Mouse (Mus musculus) ES-E14 (cell line): ENCODE measurements around the gene Trim29. TPM values are rescaled to one million over a fixed set of nuclear protein-coding genes. Genes with fewer than 3 reads are reported as not detected.

ENCODE experiments used
- DNase-seq: peaks from one replicate; pipeline ENCODE4 v3.0.0-alpha.2; 2013; ENCODE audit warnings: low read depth, low spot score
- H3K27ac ChIP-seq: 2 replicates; pipeline ENCODE4 v1.5.1; 2012; ENCODE audit warnings: low read depth, mild to moderate bottlenecking, low read length, moderate library complexity, mixed read lengths; ENCODE audit not compliant: poor library complexity, insufficient read depth, severe bottlenecking
- H3K36me3 ChIP-seq: 2 replicates; pipeline ENCODE4 v1.6.1; 2012; ENCODE audit warnings: mild to moderate bottlenecking, low read length, moderate library complexity, mixed read lengths; ENCODE audit not compliant: control insufficient read depth, poor library complexity, insufficient read depth, severe bottlenecking
- H3K4me1 ChIP-seq, 2 experiments: fragments of 150-350 bp in 1 of 2; sonication (generic) in 1 of 2; 2 replicates each; pipeline ENCODE4 v1.6.1; 2012; ENCODE audit warnings: low read length in 2 of 2, mild to moderate bottlenecking in 1 of 2, mixed read lengths in 1 of 2; ENCODE audit not compliant: control insufficient read depth in 2 of 2, insufficient read depth in 2 of 2, poor library complexity in 1 of 2
- H3K4me3 ChIP-seq, 2 experiments: fragments of 150-350 bp in 1 of 2; sonication (generic) in 1 of 2; 2 replicates each; pipeline ENCODE4 v1.5.1; 2012; ENCODE audit warnings: low read length in 2 of 2, low read depth in 1 of 2, mild to moderate bottlenecking in 1 of 2, mixed read lengths in 1 of 2; ENCODE audit not compliant: insufficient read depth in 1 of 2, poor library complexity in 1 of 2, severe bottlenecking in 1 of 2
- H3K9ac ChIP-seq: 2 replicates; pipeline ENCODE4 v1.6.1; 2012; ENCODE audit warnings: low read depth, mild to moderate bottlenecking, low read length, mixed read lengths; ENCODE audit not compliant: poor library complexity, insufficient read depth, severe bottlenecking
- H3K9me3 ChIP-seq: fragments of 150-350 bp; sonication (generic); 2 replicates; pipeline ENCODE4 v1.6.1; 2012; ENCODE audit warnings: low read depth, mild to moderate bottlenecking, low read length; ENCODE audit not compliant: control insufficient read depth, insufficient read depth
- CHD2 ChIP-seq: IDR thresholded peaks from 2 replicates; pipeline ENCODE4 v1.6.1; 2014; ENCODE audit warnings: mild to moderate bottlenecking, low read depth, low read length, inconsistent platforms
- HCFC1 ChIP-seq: IDR thresholded peaks from 2 replicates; pipeline ENCODE4 v1.6.1; 2012; ENCODE audit warnings: low read length, inconsistent platforms, borderline replicate concordance; ENCODE audit not compliant: insufficient read depth
- MAFK ChIP-seq: IDR thresholded peaks from 2 replicates; pipeline ENCODE4 v1.6.1; 2014; ENCODE audit warnings: mild to moderate bottlenecking, low read depth, low read length, inconsistent platforms; ENCODE audit not compliant: insufficient read depth
- ZC3H11A ChIP-seq: IDR thresholded peaks from 2 replicates; pipeline ENCODE4 v1.6.1; 2012; ENCODE audit warnings: low read depth, mild to moderate bottlenecking, inconsistent platforms, low read length, borderline replicate concordance
- ZNF384 ChIP-seq: IDR thresholded peaks from 2 replicates; pipeline ENCODE4 v1.6.1; 2012; ENCODE audit warnings: low read depth, low read length, inconsistent platforms
- in situ Hi-C, 2 experiments: fragments of 600-800 bp; cut with MboI; formaldehyde crosslinking; loops; one replicate each; pipeline ENCODE4 v1.15.1; 2025; ENCODE audit warnings: low sequenced_read_pairs in 2 of 2, inconsistent platforms in 1 of 2; ENCODE audit not compliant: unreplicated experiment in 2 of 2
- total RNA-seq: library from RNA; depleted of rRNA; stranded (reverse); fragments of 300-350 nt; gene quantifications from 2 replicates; pipeline ENCODE4 v1.2.3, GENCODE M21; 2012

The Trim29 gene
- total RNA-seq, 1 experiment, result 0.22 TPM

- DNase-seq, result no peak
- Histone ChIP-seq H3K4me3 (no peak overlapping the region), H3K36me3 (no peaks in the 10 kb centered on the region), H3K9me3 (no peaks in the 10 kb centered on the region), H3K27ac (no peak overlapping the region), H3K9ac (no peak overlapping the region), H3K4me1 (no peaks in the 10 kb centered on the region)
- in situ Hi-C loops, result loop anchor here (25.0 kb wide), 1 partner anchor 636 kb away; no protein-coding TSS in a partner anchor
- no peak for TF ChIP-seq ZC3H11A
- TF ChIP-seq ZNF384, result no peak
- no peak for TF ChIP-seq CHD2
- TF ChIP-seq MAFK, result no peak
- no peak for TF ChIP-seq HCFC1
Observed at GRCm38 (mm10) chr9:43326015-43326631, 15.5 kb downstream of the Trim29 start.

DNA sequence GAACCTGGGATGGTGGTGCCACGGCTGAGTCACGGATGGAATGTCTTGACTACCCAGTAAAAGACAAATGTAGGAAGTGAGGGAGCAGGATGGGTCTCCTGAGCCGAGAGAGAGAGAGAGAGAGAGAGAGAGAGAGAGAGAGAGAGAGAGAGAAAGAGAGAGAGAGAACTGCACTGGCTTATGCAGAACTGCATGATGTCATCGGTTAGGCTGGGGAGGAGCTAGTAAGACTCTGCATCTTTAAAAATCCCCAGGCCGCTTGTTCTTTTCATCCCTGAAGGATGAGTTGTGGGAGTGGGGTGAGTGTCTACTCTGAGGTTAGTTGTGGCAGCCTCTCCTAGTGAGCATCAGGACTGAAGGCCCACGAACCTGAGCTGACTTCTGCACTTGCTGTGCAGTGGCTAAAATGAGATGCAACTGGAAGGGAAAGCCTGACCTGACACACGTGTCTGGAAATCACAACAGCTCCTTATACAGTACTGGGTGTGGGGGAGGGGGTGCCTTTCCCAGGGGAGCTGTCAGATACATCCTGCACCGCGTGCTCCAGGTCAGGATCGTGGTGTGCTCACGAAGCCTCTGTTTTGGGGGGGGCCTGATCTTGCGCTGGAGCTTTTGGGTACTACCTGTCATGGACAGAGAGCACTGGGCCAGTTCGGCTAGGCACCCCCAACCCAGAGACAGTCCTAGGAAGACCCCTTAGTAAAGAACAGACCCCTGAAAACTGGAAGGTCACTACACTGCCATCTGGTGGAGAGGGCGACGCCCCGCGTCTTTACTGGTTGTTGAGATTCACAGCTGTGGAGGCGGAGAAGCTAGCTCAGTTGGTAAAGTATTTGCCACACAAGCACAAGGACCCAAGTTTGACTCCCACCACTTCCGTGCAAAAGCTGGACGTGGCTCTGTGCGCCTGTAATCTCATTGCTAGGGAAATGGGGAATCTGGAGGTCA is 16.8 kb downstream of the Trim29 start:
- H3K27ac ChIP-seq, result no peak overlapping the region
- in situ Hi-C loops, result loop anchor here (25.0 kb wide), 1 partner anchor 635 kb away; no protein-coding TSS in a partner anchor
- no peak for TF ChIP-seq HCFC1
- no peak for TF ChIP-seq CHD2
- no peak for TF ChIP-seq ZNF384
- TF ChIP-seq ZC3H11A, result no peak
- TF ChIP-seq MAFK, result no peak
- H3K4me1 ChIP-seq, result no peaks in the 10 kb centered on the region
- H3K36me3 ChIP-seq, result no peaks in the 10 kb centered on the region
- H3K4me3 ChIP-seq, result no peak overlapping the region
- no peak for DNase-seq
- H3K9me3 ChIP-seq, result no peaks in the 10 kb centered on the region
- no peak overlapping the region for H3K9ac ChIP-seq

- DNase-seq, result no peak
- Histone ChIP-seq H3K4me3 (no peak overlapping the region), H3K9ac (no peak overlapping the region), H3K9me3 (no peaks in the 10 kb centered on the region), H3K4me1 (no peaks in the 10 kb centered on the region), H3K36me3 (no peaks in the 10 kb centered on the region), H3K27ac (no peak overlapping the region)
- in situ Hi-C loops, result loop anchor here (25.0 kb wide), 1 partner anchor 632 kb away; no protein-coding TSS in a partner anchor
- TF ChIP-seq CHD2 (no peak), MAFK (no peak), HCFC1 (no peak), ZC3H11A (no peak), ZNF384 (no peak)
Observed at GRCm38 (mm10) chr9:43330426-43330825, 19.8 kb downstream of the Trim29 start.

DNA sequence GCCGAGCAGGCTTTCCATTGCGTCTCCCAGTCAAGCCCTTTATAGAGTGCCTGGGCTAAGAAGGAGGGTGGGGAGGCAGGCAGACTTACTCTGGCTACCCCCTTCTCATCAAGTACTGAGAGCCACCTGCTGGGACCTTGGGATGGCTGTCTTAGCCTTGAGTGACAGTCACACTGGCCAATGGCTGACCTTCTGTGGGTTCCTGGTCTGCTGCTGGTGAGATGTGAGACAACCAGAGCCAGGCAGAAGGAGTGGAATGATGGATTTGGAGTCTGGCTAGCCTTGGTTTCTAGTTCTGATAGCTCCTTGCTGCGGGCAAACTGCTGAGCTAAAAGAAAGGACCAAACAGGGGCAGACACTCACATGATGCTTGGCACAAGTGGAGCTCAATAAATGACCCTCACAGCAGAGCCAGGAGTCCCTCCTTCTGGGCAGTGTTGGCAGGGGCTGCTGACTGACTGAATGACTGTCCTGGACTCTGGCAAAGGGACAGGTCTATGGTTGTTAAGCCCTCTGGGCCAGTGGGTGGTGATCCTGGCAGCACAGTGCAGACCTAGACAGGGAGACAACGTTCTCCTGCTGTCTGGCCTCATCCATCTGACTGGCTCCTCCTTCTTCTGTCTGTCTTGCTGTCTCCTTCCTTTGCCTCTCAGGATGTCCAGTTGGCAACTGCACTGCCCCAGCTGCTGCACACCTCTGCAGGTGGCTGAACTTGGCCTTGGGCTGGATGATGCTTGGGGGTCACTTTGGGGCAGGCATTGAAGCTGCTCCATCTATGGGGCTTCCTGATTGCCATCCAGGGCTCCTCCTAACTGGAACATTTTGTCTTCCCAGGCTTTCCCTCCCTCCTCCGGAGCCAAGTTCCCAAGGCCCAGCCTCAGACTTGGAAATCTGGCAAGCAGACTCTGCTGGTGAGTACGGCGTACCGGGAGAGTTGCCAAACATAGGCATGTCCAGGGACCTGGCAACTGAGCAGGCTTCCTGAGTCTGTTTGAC is 21.1 kb downstream of the Trim29 start:
- H3K9ac ChIP-seq, result no peak overlapping the region
- H3K27ac ChIP-seq, result no peak overlapping the region
- in situ Hi-C loops, result loop anchor here (25.0 kb wide), 1 partner anchor 631 kb away; no protein-coding TSS in a partner anchor
- no peaks in the 10 kb centered on the region for H3K36me3 ChIP-seq
- no peaks in the 10 kb centered on the region for H3K9me3 ChIP-seq
- no peak overlapping the region for H3K4me3 ChIP-seq
- DNase-seq, result no peak
- no peaks in the 10 kb centered on the region for H3K4me1 ChIP-seq
- TF ChIP-seq MAFK (no peak), ZNF384 (no peak), ZC3H11A (no peak), HCFC1 (no peak), CHD2 (no peak)
